Mouse (Mus musculus) embryo, embryonic 11 days (tissue): ENCODE data around the gene Rnaseh2b.

Source experiments
- DNase-seq: peaks from one replicate; pipeline ENCODE4 v3.0.0-alpha.2; 2015

Gene Rnaseh2b

DNA sequence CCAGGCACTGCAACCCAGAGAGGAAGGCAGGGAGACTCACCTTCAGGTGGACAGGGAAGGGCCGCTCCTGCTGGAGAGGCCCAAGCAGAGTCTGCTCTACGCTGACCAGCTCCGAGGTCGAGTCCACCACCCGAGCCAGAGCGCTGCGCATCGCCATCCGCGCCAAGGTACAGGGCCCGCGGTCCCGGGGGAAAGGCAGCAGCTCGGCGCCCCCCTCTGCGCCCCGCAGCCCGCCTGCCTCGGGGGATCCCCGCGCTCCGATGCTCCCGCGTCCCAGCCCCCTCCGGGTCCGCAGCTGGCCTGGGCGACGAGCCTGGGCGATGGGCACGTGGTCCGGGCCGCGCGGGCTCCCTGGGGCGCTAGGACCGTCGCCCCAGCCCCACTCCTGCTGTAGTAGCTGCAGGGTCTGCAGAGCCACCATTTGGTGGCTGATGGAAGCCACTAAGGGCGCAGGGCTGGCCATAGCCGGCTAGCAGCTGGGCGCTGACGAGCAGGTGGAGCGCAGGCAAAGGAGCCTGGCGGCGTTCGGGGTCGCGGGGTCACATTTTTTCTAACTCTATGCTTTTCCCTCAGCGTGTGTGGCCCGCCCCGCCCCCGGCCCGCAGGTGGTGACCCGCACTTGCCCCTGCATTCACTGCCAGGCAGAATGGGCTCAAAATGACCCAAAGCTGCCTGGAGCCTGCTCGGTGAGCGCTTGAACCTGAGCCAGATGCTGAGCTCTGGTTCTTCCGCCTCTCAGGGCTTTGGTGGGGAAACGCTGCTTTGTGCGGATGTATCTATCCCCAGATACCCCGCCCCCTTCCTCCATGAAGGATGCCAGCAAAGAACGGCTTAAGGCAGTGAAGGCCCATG, at the start of gene Rnaseh2b, which contains the start of gene Dleu7:
Gene Rnaseh2b (plus strand): TSS at position 102 of the 852 bp plus-strand sequence.
Gene Dleu7 (minus strand): TSS at position 560 of the 852 bp plus-strand sequence.
- peak; percentile 84 for DNase-seq

DNA sequence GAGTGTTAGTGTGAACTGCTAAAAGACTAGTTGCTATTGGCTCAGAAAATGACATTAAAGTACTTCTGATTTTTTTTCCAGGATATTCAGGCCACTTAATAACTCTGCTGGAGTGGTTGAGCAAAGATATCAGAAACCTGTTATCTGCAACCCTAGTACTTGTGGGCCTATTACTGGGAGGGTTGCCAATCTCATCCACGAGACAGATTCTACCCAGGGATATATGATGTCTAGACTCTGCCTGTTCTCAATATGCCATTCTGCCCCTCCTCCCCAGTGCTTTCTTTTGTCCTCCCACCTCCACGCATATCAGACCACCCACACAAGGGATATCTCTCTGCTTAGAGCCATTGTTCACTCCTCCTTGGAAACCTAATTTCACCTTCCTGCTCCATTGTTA, 48.9 kb upstream of the Rnaseh2b start:
- DNase-seq, result no peak

GRCm38 (mm10) chr14:62245557-62245956, 46.8 kb upstream of the Rnaseh2b start:
- DNase-seq, result no peak

- no peak for DNase-seq
Observed at GRCm38 (mm10) chr14:62248345-62248744, 44.0 kb upstream of the Rnaseh2b start.

DNA sequence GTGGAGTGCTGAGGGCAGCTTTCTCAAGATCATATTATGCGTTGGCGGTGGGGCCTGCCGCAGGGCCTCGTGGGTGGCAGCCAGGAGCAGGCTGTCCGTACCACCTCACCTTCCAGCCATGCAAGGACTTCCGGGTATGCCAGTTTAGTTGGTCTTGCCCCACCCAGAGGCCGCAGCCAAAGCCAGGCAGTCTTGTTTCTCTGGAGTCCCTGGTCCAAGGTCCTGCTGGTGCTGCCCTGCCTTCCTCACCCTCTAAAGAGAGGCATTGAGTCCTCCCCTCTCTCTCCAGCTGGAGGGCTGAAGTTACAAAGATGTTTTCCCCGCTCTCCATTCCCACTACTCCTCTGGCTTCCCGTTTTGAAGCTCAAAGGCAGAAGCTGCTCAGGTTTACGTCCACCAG, 43.6 kb upstream of the Rnaseh2b start:
- DNase-seq, result no peak

GRCm38 (mm10) chr14:62249251-62249650, 43.1 kb upstream of the Rnaseh2b start:
- no peak for DNase-seq

- no peak for DNase-seq
Observed at GRCm38 (mm10) chr14:62250046-62250445, 42.3 kb upstream of the Rnaseh2b start.

DNA sequence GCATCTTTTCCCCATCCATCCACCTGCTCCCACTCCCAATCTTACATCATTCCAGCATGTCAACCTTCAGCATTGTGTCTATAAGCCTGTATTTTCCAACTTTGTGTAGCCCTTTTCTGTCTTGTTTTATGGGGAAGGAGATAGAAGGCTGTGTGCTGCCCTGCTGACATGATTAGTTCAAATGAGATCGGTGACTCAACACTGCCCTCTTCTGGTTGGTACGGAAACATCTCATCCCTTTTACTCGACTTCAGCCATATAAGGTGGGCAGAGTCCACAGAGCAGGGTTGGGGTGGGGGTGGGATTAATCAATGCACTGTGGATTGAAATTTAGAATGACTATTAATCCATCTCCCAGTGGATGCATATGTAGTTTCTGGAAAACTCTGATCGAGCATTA, 40.4 kb upstream of the Rnaseh2b start:
- peak; percentile 77 for DNase-seq

- DNase-seq, result peak; percentile 67
Observed at GRCm38 (mm10) chr14:62254371-62254770, 38.0 kb upstream of the Rnaseh2b start.

- DNase-seq, result no peak
Observed at GRCm38 (mm10) chr14:62256066-62256465, 36.3 kb upstream of the Rnaseh2b start.

DNA sequence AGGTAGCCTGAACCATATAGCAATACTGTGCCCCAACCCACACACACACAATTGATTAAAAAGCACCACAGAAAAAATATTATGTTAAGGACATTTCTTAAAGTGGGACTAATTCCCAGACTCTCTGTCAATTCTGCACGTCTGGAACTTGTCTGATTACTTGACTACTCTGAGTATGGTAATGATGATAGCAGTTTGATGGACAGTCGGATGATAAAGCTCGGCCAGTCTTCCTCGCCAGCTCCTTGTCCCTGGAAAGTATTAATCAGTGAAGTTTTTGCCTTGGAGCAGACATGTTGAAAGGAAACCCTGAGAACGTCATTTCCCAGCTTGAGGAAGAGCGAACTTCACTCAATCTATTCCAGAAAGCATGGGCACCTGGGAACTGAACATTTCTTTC, 34.3 kb upstream of the Rnaseh2b start:
- DNase-seq, result no peak

GRCm38 (mm10) chr14:62258978-62259536, 33.3 kb upstream of the Rnaseh2b start:
- peak; percentile 21 for DNase-seq

- DNase-seq, result no peak
Observed at GRCm38 (mm10) chr14:62270698-62271396, 21.5 kb upstream of the Rnaseh2b start.

GRCm38 (mm10) chr14:62273604-62274003, 18.8 kb upstream of the Rnaseh2b start:
- DNase-seq, result no peak

DNA sequence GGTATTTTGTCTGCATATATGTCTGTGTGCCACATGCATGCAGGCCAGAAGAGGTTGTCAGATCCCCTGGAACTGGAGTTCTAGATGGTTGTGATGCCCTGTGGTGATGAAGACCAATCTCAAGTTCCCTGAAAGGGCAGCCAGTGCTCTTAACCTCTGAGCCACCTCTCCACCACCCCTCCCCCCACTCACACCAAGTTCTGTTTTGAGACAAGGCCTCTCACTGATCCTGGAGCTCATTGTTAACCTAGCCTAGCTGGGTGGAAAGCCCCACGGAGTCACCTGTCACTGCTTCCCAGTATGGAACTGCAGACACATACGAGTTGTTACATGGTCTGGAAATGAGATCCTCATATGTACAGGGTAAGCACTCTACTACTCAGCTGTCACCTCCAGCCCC, 9.4 kb upstream of the Rnaseh2b start:
- no peak for DNase-seq

DNA sequence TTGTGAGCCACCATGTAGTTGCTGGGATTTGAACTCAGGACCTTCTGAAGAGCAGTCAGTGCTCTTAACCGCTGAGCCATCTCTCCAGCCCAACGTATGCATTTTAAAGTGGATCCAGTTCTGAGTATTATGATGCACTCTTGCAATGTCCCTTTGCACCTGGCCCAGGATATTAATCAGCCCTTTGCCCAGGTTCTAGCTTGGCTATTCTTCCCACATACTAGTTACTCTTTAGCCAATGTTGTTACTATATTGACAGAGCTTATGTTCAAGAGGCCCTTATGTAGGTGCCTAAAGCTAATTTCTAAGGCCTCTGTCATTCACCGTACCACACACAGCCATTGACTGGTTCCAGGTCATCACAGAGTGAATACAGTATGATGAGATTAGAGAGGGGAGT, 3.7 kb upstream of the Rnaseh2b start:
- no peak for DNase-seq

GRCm38 (mm10) chr14:62291406-62291987, 892 bp upstream of the Rnaseh2b start:
- no peak for DNase-seq

DNA sequence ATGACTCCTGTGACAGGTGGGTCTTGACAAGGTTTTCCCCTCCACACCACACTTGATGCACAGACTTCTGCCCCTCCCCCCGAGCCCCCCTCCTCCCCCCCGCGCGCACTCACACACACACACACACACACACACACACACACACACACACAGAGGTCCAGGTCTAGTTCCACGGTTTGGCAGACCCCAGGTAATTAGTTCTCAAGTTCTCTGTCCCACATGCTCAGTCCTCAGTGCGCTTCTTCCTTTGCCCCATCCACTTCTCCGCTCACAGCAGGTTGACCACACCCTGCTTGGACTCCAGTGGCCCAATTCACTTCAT, 262 bp upstream of the Rnaseh2b start:
- DNase-seq, result no peak

DNA sequence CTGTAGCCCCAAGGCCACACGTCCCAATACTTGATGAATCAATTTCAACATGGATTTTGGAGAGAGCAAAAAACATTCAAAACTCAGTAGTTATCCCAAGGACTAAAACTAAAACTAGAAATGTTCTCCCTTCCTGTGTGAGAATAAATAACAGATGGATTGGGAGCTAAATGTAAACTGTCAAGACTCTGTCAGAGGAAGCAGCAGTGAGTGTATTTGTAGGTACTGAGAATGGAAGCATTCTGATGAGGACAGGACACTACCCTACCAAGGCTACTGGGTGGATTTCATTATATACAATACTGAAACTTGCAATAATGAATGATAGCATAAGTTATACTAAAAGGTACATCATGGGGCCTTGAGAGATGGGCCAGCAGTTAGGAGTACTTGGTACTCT, 6.4 kb downstream of the Rnaseh2b start:
- no peak for DNase-seq

GRCm38 (mm10) chr14:62300031-62300430, 7.6 kb downstream of the Rnaseh2b start:
- DNase-seq, result no peak

DNA sequence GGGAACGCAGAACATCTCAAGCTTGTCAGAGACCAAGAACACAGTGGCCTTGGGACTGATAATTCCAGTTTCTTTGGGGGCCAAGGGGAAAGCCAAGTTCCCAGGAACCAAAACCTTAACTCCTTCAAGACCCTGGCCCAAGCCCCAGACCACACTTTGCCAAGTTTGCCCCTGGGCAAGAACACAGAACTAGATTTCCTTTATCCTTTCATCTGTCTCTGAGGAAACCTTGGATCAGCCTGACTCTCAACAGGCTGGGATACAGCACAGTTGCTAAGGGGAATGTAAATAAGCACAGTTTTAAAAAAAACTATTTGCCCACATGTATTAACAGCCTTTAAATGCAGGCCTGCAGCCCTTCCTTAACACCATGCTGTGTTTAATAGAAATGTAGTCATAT, 15.2 kb downstream of the Rnaseh2b start:
- no peak for DNase-seq

DNA sequence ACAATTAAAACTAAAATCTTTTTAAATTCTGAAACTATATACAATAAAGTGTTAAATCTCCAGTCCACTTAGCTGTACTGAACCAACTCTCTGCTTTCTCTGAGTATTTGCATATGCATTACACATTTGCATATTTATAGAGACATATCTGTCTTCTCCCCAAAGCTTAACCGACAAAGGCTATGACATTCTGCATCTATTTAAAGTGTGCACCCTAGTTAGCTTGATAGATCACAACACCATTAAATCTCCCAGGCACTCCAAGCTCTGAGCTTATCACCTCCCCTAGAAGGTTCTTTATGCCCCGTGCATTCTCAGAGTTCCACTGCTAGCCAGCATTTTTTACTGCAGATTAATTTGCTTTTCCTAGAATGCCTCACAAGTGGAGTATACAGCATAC, 16.6 kb downstream of the Rnaseh2b start:
- no peak for DNase-seq

DNA sequence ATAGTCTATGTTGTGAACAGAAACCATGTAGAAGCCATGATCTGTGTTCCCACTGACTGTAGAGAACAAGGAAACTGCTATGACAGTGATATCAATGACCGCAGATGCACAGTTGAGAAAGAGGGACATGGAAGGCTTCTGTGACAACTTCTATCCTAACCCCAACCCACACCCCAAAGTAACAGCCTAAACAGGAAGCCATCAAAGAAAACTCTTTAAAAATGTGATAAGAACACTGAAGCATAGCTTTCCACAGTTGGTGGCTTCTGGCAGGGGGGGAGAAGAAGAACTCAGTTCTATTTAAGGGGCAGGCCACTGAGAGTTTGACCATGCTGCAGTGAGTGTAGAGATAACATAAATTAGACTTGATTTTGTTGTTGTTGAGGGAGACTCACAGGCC, 19.3 kb downstream of the Rnaseh2b start:
- no peak for DNase-seq
